Mouse (Mus musculus) MEL (cell line): ENCODE results near the gene Efr3b. TPM values are rescaled to one million over a fixed set of nuclear protein-coding genes. Genes with fewer than 3 reads are reported as not detected.

Experiments
- DNase-seq: peaks from one replicate; pipeline ENCODE4 v3.0.0; 2011; ENCODE audit warnings: low read depth, low spot score
- H3K27ac ChIP-seq: 2 replicates; pipeline ENCODE4 v1.5.1; 2012; ENCODE audit warnings: low read depth, mild to moderate bottlenecking, control low read depth, low read length, moderate library complexity; ENCODE audit not compliant: control insufficient read depth
- H3K27me3 ChIP-seq, 2 experiments: fragments of 150-350 bp in 1 of 2; sonication (generic) in 1 of 2; 2 replicates each; pipeline ENCODE4 v1.6.1; 2012; ENCODE audit warnings: low read length in 2 of 2, mild to moderate bottlenecking in 2 of 2, improper control_type of control experiment in 1 of 2, moderate library complexity in 1 of 2; ENCODE audit not compliant: insufficient read depth in 2 of 2, control insufficient read depth in 1 of 2
- H3K36me3 ChIP-seq, 2 experiments: 2 replicates each; pipeline ENCODE4 v1.6.1; 2012 to 2014; ENCODE audit warnings: low read length in 2 of 2, improper control_type of control experiment in 1 of 2, inconsistent platforms in 1 of 2, mild to moderate bottlenecking in 1 of 2; ENCODE audit not compliant: insufficient read depth in 2 of 2, control insufficient read depth in 1 of 2
- H3K4me1 ChIP-seq, 2 experiments: fragments of 150-350 bp in 1 of 2; sonication (generic) in 1 of 2; 2 replicates each; pipeline ENCODE4 v1.6.1; 2012; ENCODE audit warnings: low read length in 2 of 2, improper control_type of control experiment in 1 of 2, mild to moderate bottlenecking in 1 of 2; ENCODE audit not compliant: insufficient read depth in 2 of 2, control insufficient read depth in 1 of 2
- H3K4me3 ChIP-seq, 2 experiments: fragments of 150-350 bp in 1 of 2; sonication (generic) in 1 of 2; 2 replicates each; pipeline ENCODE4 v1.5.1; 2012; ENCODE audit warnings: low read depth in 2 of 2, low read length in 2 of 2, mild to moderate bottlenecking in 2 of 2, moderate library complexity in 2 of 2, control low read depth in 1 of 2, improper control_type of control experiment in 1 of 2; ENCODE audit not compliant: control insufficient read depth in 1 of 2, insufficient read depth in 1 of 2
- H3K79me2 ChIP-seq: 2 replicates; pipeline ENCODE4 v1.6.1; 2012; ENCODE audit warnings: mild to moderate bottlenecking, low read length, moderate library complexity; ENCODE audit not compliant: control insufficient read depth, poor library complexity, insufficient read depth
- H3K9ac ChIP-seq: 2 replicates; pipeline ENCODE4 v1.6.1; 2012; ENCODE audit warnings: low read depth, mild to moderate bottlenecking, control low read depth, low read length, moderate library complexity; ENCODE audit not compliant: control insufficient read depth, poor library complexity, severe bottlenecking
- H3K9me3 ChIP-seq: fragments of 150-350 bp; sonication (generic); replicated peaks from 2 replicates; pipeline ENCODE4 v1.6.1; 2012; ENCODE audit warnings: mild to moderate bottlenecking, low read length, improper control_type of control experiment, moderate library complexity; ENCODE audit not compliant: insufficient read depth
- CHD2 ChIP-seq: IDR thresholded peaks from 2 replicates; pipeline ENCODE4 v1.6.1; 2011; ENCODE audit warnings: low read length, improper control_type of control experiment
- CTCF ChIP-seq, 3 experiments: IDR thresholded peaks in 2 of 3; conservative IDR thresholded peaks in 1 of 3; 2 replicates each; pipeline ENCODE4 v1.5.1; 2011 to 2012; ENCODE audit warnings: low read length in 3 of 3, low read depth in 2 of 3, mild to moderate bottlenecking in 2 of 3, improper control_type of control experiment in 1 of 3, inconsistent platforms in 1 of 3, mixed read lengths in 1 of 3, moderate library complexity in 1 of 3; ENCODE audit not compliant: control insufficient read depth in 1 of 3, insufficient read depth in 1 of 3, poor library complexity in 1 of 3, severe bottlenecking in 1 of 3
- E2F4 ChIP-seq: IDR thresholded peaks from 2 replicates; pipeline ENCODE4 v1.6.1; 2011; ENCODE audit warnings: low read depth, low read length, improper control_type of control experiment, borderline replicate concordance
- GABPA ChIP-seq: IDR thresholded peaks from 2 replicates; pipeline ENCODE4 v1.6.1; 2012; ENCODE audit warnings: low read depth, mild to moderate bottlenecking, inconsistent platforms, low read length, improper control_type of control experiment, moderate library complexity
- HCFC1 ChIP-seq: IDR thresholded peaks from 2 replicates; pipeline ENCODE4 v1.6.1; 2012; ENCODE audit warnings: low read depth, mild to moderate bottlenecking, inconsistent platforms, low read length, improper control_type of control experiment, moderate library complexity
- JUND ChIP-seq: IDR thresholded peaks from 2 replicates; pipeline ENCODE4 v1.6.1; 2011; ENCODE audit warnings: low read depth, mild to moderate bottlenecking, improper control_type of control experiment, low read length
- MAZ ChIP-seq: IDR thresholded peaks from 2 replicates; pipeline ENCODE4 v1.6.1; 2012; ENCODE audit warnings: low read depth, mild to moderate bottlenecking, inconsistent platforms, low read length, improper control_type of control experiment
- MYB ChIP-seq: IDR thresholded peaks from 2 replicates; pipeline ENCODE4 v1.6.1; 2011; ENCODE audit warnings: mild to moderate bottlenecking, low read depth, low read length, improper control_type of control experiment
- MYC ChIP-seq: IDR thresholded peaks from 2 replicates; pipeline ENCODE4 v1.6.1; 2011; ENCODE audit warnings: low read depth, mild to moderate bottlenecking, low read length, improper control_type of control experiment, moderate library complexity
- POLR2A ChIP-seq, 2 experiments: IDR thresholded peaks; 2 replicates each; pipeline ENCODE4 v1.6.1; 2011 to 2012; ENCODE audit warnings: low read length in 2 of 2, mild to moderate bottlenecking in 2 of 2, control low read depth in 1 of 2, improper control_type of control experiment in 1 of 2, low read depth in 1 of 2, moderate library complexity in 1 of 2; ENCODE audit not compliant: control insufficient read depth in 1 of 2, insufficient read depth in 1 of 2, poor library complexity in 1 of 2
- RAD21 ChIP-seq: IDR thresholded peaks from 2 replicates; pipeline ENCODE4 v1.6.1; 2011; ENCODE audit warnings: mild to moderate bottlenecking, low read depth, low read length, improper control_type of control experiment
- RCOR1 ChIP-seq: IDR thresholded peaks from 2 replicates; pipeline ENCODE4 v1.6.1; 2012; ENCODE audit warnings: low read depth, mild to moderate bottlenecking, inconsistent platforms, low read length, improper control_type of control experiment
- TAL1 ChIP-seq: IDR thresholded peaks from 2 replicates; pipeline ENCODE4 v1.6.1; 2012; ENCODE audit warnings: mild to moderate bottlenecking, inconsistent platforms, low read length, moderate library complexity, mixed read lengths
- TBP ChIP-seq: IDR thresholded peaks from 2 replicates; pipeline ENCODE4 v1.8.0; 2011; ENCODE audit warnings: low read depth, low read length, improper control_type of control experiment
- TCF12 ChIP-seq: IDR thresholded peaks from 2 replicates; pipeline ENCODE4 v1.6.1; 2014; ENCODE audit warnings: low read depth, mild to moderate bottlenecking, inconsistent platforms, low read length, improper control_type of control experiment, moderate library complexity
- UBTF ChIP-seq: IDR thresholded peaks from 2 replicates; pipeline ENCODE4 v1.6.1; 2012; ENCODE audit warnings: low read depth, mild to moderate bottlenecking, inconsistent platforms, low read length, improper control_type of control experiment, moderate library complexity, borderline replicate concordance; ENCODE audit not compliant: insufficient read depth
- USF1 ChIP-seq: IDR thresholded peaks from 2 replicates; pipeline ENCODE4 v1.6.1; 2014; ENCODE audit warnings: low read depth, mild to moderate bottlenecking, inconsistent platforms, low read length, improper control_type of control experiment, moderate library complexity
- USF2 ChIP-seq, 2 experiments: IDR thresholded peaks; 2 replicates each; pipeline ENCODE4 v1.6.1; 2011 to 2012; ENCODE audit warnings: improper control_type of control experiment in 2 of 2, low read length in 2 of 2, borderline replicate concordance in 1 of 2, inconsistent platforms in 1 of 2, low read depth in 1 of 2, mild to moderate bottlenecking in 1 of 2; ENCODE audit not compliant: insufficient read depth in 1 of 2
- ZKSCAN1 ChIP-seq: IDR thresholded peaks from 2 replicates; pipeline ENCODE4 v1.6.1; 2012; ENCODE audit warnings: low read depth, mild to moderate bottlenecking, inconsistent platforms, low read length, improper control_type of control experiment, moderate library complexity
- polyA plus RNA-seq, 2 experiments: library from polyadenylated mRNA; stranded (reverse) in 1 of 2; unstranded in 1 of 2; fragments of >175 nt in 1 of 2; fragments of >200 nt in 1 of 2; gene quantifications; 2 replicates each; pipeline versions ENCODE4 v1.2.1 to v1.2.4; 2012; ENCODE audit warnings: low replicate concordance in 2 of 2, low read depth in 1 of 2; ENCODE audit not compliant: insufficient read length in 2 of 2, insufficient read depth in 1 of 2, missing spikeins in 1 of 2
- total RNA-seq: library from RNA; depleted of rRNA; stranded (reverse); fragments of 300-350 nt; gene quantifications from 2 replicates; pipeline ENCODE4 v1.2.3, GENCODE M21; 2012

Gene Efr3b
- total and polyA plus RNA-seq, 3 experiments, result 1.5 to 1.7 TPM; not detected in 1

DNA sequence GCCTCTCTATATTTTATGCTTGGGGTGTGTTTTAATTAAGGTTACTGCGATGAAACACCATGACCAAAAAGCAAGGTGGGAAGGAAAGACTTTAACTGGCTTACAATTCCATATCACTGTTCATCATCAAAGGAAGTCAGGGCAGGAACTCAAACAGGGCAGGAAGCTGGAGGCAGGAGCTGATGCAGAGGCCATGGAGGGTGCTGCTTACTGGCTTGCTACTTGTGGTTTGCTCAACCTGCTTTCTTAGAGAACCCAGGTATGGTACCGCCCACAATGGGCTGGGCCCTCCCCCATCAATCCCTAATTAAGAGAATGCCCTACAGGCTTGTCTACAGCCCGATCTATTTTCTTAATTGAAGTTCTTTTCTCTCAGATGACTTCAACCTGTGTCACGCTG is 27.4 kb downstream of the Efr3b start:
- Histone ChIP-seq H3K79me2 (no peaks in the 10 kb centered on the region), H3K9ac (no peak overlapping the region), H3K9me3 (no peaks in the 10 kb centered on the region), H3K4me3 (no peak overlapping the region), H3K27ac (no peak overlapping the region), H3K27me3 (peaks cover 3 to 6% of the 10 kb centered on the region in 2 experiments), H3K36me3 (no peaks in the 10 kb centered on the region), H3K4me1 (0 out of 4 replicates have a peak, but pooled peaks cover 0 to 2% of the 10 kb centered on the region in 2 experiments)
- DNase-seq, result no peak
- TF ChIP-seq TAL1 (no peak), RCOR1 (no peak), MYB (no peak), MYC (no peak), CTCF (IDR thresholded peaks at IDR 0.05 in 2 of 3, conservative IDR thresholded peaks at IDR 0.05 in 1 of 3; ENCODE audit: control insufficient read depth in 1 of 3, insufficient read depth in 1 of 3, low read depth in 2 of 3, low read length in 3 of 3, poor library complexity in 1 of 3, severe bottlenecking in 1 of 3) (no peak), MAZ (no peak), ZKSCAN1 (no peak), JUND (no peak), TCF12 (no peak), UBTF (no peak), USF2 (IDR thresholded peaks at IDR 0.05; ENCODE audit: borderline replicate concordance in 1 of 2, insufficient read depth in 1 of 2, low read depth in 1 of 2, low read length in 2 of 2) (no peak), RAD21 (no peak), POLR2A (IDR thresholded peaks at IDR 0.05; ENCODE audit: control insufficient read depth in 1 of 2, insufficient read depth in 1 of 2, low read depth in 1 of 2, low read length in 2 of 2, poor library complexity in 1 of 2) (no peak)

DNA sequence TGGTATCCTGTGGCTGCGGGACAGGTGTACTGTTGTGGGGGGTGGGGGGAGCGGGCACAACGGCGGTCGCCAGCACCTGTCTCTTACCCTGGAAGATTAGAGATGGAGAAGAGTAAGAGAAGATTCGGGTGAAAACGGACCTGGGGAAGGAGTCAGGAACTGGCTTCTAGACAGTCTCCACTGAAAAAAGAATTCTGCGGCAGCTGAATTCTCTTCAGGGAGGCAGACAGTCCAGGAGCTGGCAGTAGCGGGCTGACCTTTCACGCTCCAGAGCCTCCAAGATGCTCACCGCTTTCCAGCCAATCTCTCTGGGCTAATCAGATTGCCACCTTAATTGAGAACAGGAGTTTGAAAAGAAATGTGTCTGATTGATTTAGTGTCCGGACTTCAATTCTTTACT is 30.0 kb downstream of the Efr3b start:
- TF ChIP-seq MAZ, result no peak
- no peak for TF ChIP-seq TBP
- TF ChIP-seq HCFC1, result no peak
- TF ChIP-seq E2F4, result no peak
- TF ChIP-seq GABPA, result no peak
- no peak for TF ChIP-seq USF1
- TF ChIP-seq CHD2, result no peak
- no peak for TF ChIP-seq RCOR1
- no peak for TF ChIP-seq UBTF
- no peaks in the 10 kb centered on the region for H3K79me2 ChIP-seq
- H3K9ac ChIP-seq, result no peak overlapping the region
- H3K4me1 ChIP-seq, result 0 out of 4 replicates have a peak, but pooled peaks cover 0 to 2% of the 10 kb centered on the region in 2 experiments
- H3K4me3 ChIP-seq, result no peak overlapping the region
- no peaks in the 10 kb centered on the region for H3K9me3 ChIP-seq
- no peak overlapping the region for H3K27ac ChIP-seq
- no peak for DNase-seq
- H3K27me3 ChIP-seq, result peaks cover 9 to 11% of the 10 kb centered on the region in 2 experiments
- H3K36me3 ChIP-seq, result no peaks in the 10 kb centered on the region
